Mouse (Mus musculus): ENCODE results near the gene Bspry.

Bspry gene

GRCm38 (mm10) chr4:62480709-62481605, 1.1 kb downstream of the Bspry start:
- peak; percentile 8 for DNase-seq (ENCODE audit: extremely low spot score)

GRCm38 (mm10) chr4:62484928-62485327, 5.1 kb downstream of the Bspry start:
- DNase-seq (ENCODE audit: extremely low spot score), result no peak

GRCm38 (mm10) chr4:62485450-62486161, 5.8 kb downstream of the Bspry start:
- no peak for DNase-seq (ENCODE audit: extremely low spot score)

GRCm38 (mm10) chr4:62486162-62486696, 6.4 kb downstream of the Bspry start:
- DNase-seq (ENCODE audit: extremely low spot score), result no peak

- no peak for DNase-seq (ENCODE audit: extremely low spot score)
Measured at GRCm38 (mm10) chr4:62487172-62487571, 7.3 kb downstream of the Bspry start.

GRCm38 (mm10) chr4:62487914-62488313, 8.1 kb downstream of the Bspry start:
- DNase-seq (ENCODE audit: extremely low spot score), result no peak

GRCm38 (mm10) chr4:62492682-62493081, 12.8 kb downstream of the Bspry start:
- no peak for DNase-seq (ENCODE audit: extremely low spot score)

GRCm38 (mm10) chr4:62494230-62494629, 14.4 kb downstream of the Bspry start:
- DNase-seq (ENCODE audit: extremely low spot score), result no peak

GRCm38 (mm10) chr4:62495946-62496345, 16.1 kb downstream of the Bspry start:
- DNase-seq (ENCODE audit: extremely low spot score), result no peak

- no peak for DNase-seq (ENCODE audit: extremely low spot score)
Measured at GRCm38 (mm10) chr4:62496815-62497214, 17.0 kb downstream of the Bspry start.

GRCm38 (mm10) chr4:62500799-62501198, 20.9 kb downstream of the Bspry start:
- DNase-seq (ENCODE audit: extremely low spot score), result no peak

- DNase-seq (ENCODE audit: extremely low spot score), result no peak
Measured at GRCm38 (mm10) chr4:62501534-62501933, 21.7 kb downstream of the Bspry start.

GRCm38 (mm10) chr4:62501964-62502732, 22.3 kb downstream of the Bspry start:
- peak; percentile 94 for DNase-seq (ENCODE audit: extremely low spot score)

GRCm38 (mm10) chr4:62502969-62503368, 23.1 kb downstream of the Bspry start:
- no peak for DNase-seq (ENCODE audit: extremely low spot score)

- DNase-seq (ENCODE audit: extremely low spot score), result no peak
Measured at GRCm38 (mm10) chr4:62503374-62503970, 23.6 kb downstream of the Bspry start, which contains the start of gene Hdhd3. Gene Hdhd3, minus strand, starts transcription at chr4:62503467.

GRCm38 (mm10) chr4:62505991-62506390, 26.1 kb downstream of the Bspry start:
- no peak for DNase-seq (ENCODE audit: extremely low spot score)

GRCm38 (mm10) chr4:62506798-62507197, 26.9 kb downstream of the Bspry start:
- no peak for DNase-seq (ENCODE audit: extremely low spot score)

GRCm38 (mm10) chr4:62508839-62509238, 29.0 kb downstream of the Bspry start:
- no peak for DNase-seq (ENCODE audit: extremely low spot score)

- no peak for DNase-seq (ENCODE audit: extremely low spot score)
Measured at GRCm38 (mm10) chr4:62509946-62510345, 30.1 kb downstream of the Bspry start.

GRCm38 (mm10) chr4:62513998-62514506, 34.2 kb downstream of the Bspry start:
- no peak for DNase-seq (ENCODE audit: extremely low spot score)

GRCm38 (mm10) chr4:62514995-62515394, 35.1 kb downstream of the Bspry start:
- DNase-seq (ENCODE audit: extremely low spot score), result no peak
